Mouse (Mus musculus): ENCODE measurements around the gene Ephb2. TPM values are rescaled to one million over a fixed set of nuclear protein-coding genes. Genes with fewer than 3 reads are reported as not detected.

Ephb2 gene
- total RNA-seq (2018; cell fraction: chromatin; rRNA removed) = 1 to 10 TPM in 1 of 26 experiments, under 1 TPM in 5, not detected in 20; 0.19 to 2.6 (median 0.41) TPM
- total RNA-seq (2018; cell fraction: cytosol; rRNA removed) = under 1 TPM in 22 of 26 experiments, not detected in 4; under 0.01 to 0.28 (median 0.08) TPM
- total RNA-seq (2018; cell fraction: nucleus; rRNA removed) = under 1 TPM in 10 of 26 experiments, not detected in 16; 0.10 to 0.75 (median 0.22) TPM
- polyA plus RNA-seq (2018) = 0.07 to 0.10 TPM in 2 of 3 replicates, not detected in the other

- H3K4me3 ChIP-seq (ENCODE audit: inconsistent target) = no peak within 1 kb of the TSS
- H3K27ac ChIP-seq = no peak within 1 kb of the TSS
- 1% methylated on average over 72 of the region's 88 CpGs for WGBS (ENCODE audit: missing documents)
These were observed at the start of gene Ephb2 for GRCm38 (mm10) chr4:136835621-136836386. TSS of gene Ephb2 (minus strand) at chr4:136835988.

GRCm38 (mm10) chr4:136878601-136879000 lies 42.8 kb upstream of the Ephb2 start:
- Histone ChIP-seq H3K27ac (no peak overlapping the region), H3K4me3 (ENCODE audit: inconsistent target) (no peak overlapping the region), H3K79me2 (ENCODE audit: inconsistent target) (peaks cover 31% of the 10 kb centered on the region), H3K36me3 (ENCODE audit: inconsistent target) (peaks cover 39% of the 10 kb centered on the region)
- WGBS (ENCODE audit: missing documents) = 51% methylated on average over 5 of the region's 5 CpGs

More at GRCm38 (mm10) chr4:136835621-136836386, at the start of gene Ephb2:
- H3K79me2 ChIP-seq (ENCODE audit: inconsistent target) = no peaks in the 10 kb centered on the region
- no peaks in the 10 kb centered on the region for H3K36me3 ChIP-seq (ENCODE audit: inconsistent target)

- Histone ChIP-seq H3K27ac (no peak overlapping the region), H3K79me2 (ENCODE audit: inconsistent target) (peaks cover 26% of the 10 kb centered on the region), H3K4me3 (ENCODE audit: inconsistent target) (no peak overlapping the region), H3K36me3 (ENCODE audit: inconsistent target) (peaks cover 35% of the 10 kb centered on the region)
- 85% methylated on average over 8 of the region's 8 CpGs for WGBS (ENCODE audit: missing documents)
These were observed 42.4 kb upstream of the Ephb2 start for GRCm38 (mm10) chr4:136878171-136878570.

- H3K27ac ChIP-seq = no peak overlapping the region
- no peak overlapping the region for H3K4me3 ChIP-seq (ENCODE audit: inconsistent target)
- 13% methylated on average over 7 of the region's 7 CpGs for WGBS (ENCODE audit: missing documents)
- H3K36me3 ChIP-seq (ENCODE audit: inconsistent target) = peaks cover 23% of the 10 kb centered on the region
- H3K79me2 ChIP-seq (ENCODE audit: inconsistent target) = peaks cover 14% of the 10 kb centered on the region
These were observed 41.2 kb upstream of the Ephb2 start for GRCm38 (mm10) chr4:136876971-136877370.

- whole genome bisulfite sequencing (ENCODE audit: missing documents) = 91% methylated on average over 14 of the region's 14 CpGs
- Histone ChIP-seq H3K79me2 (ENCODE audit: inconsistent target) (no peaks in the 10 kb centered on the region), H3K36me3 (ENCODE audit: inconsistent target) (peaks cover 3% of the 10 kb centered on the region), H3K4me3 (ENCODE audit: inconsistent target) (no peak overlapping the region), H3K27ac (no peak overlapping the region)
These were observed 39.2 kb upstream of the Ephb2 start for GRCm38 (mm10) chr4:136875012-136875411.

GRCm38 (mm10) chr4:136868371-136868770 lies 32.6 kb upstream of the Ephb2 start:
- WGBS (ENCODE audit: missing documents) = 90% methylated on average over 6 of the region's 6 CpGs
- no peaks in the 10 kb centered on the region for H3K79me2 ChIP-seq (ENCODE audit: inconsistent target)
- H3K36me3 ChIP-seq (ENCODE audit: inconsistent target) = no peaks in the 10 kb centered on the region
- no peak overlapping the region for H3K27ac ChIP-seq
- H3K4me3 ChIP-seq (ENCODE audit: inconsistent target) = no peak overlapping the region

GRCm38 (mm10) chr4:136867690-136868345 lies 32.0 kb upstream of the Ephb2 start:
- Histone ChIP-seq H3K79me2 (ENCODE audit: inconsistent target) (no peaks in the 10 kb centered on the region), H3K27ac (no peak overlapping the region)
- 36% methylated on average over 11 of the region's 12 CpGs for WGBS (ENCODE audit: missing documents)

GRCm38 (mm10) chr4:136865531-136865930 lies 29.7 kb upstream of the Ephb2 start:
- 92% methylated on average over 5 of the region's 5 CpGs for WGBS (ENCODE audit: missing documents)

More at GRCm38 (mm10) chr4:136867690-136868345, 32.0 kb upstream of the Ephb2 start:
- Histone ChIP-seq H3K4me3 (ENCODE audit: inconsistent target) (no peak overlapping the region), H3K36me3 (ENCODE audit: inconsistent target) (no peaks in the 10 kb centered on the region)

GRCm38 (mm10) chr4:136864751-136865470 lies 29.1 kb upstream of the Ephb2 start:
- H3K36me3 ChIP-seq (ENCODE audit: inconsistent target) = no peaks in the 10 kb centered on the region
- H3K79me2 ChIP-seq (ENCODE audit: inconsistent target) = no peaks in the 10 kb centered on the region
- no peak overlapping the region for H3K4me3 ChIP-seq (ENCODE audit: inconsistent target)
- no peak overlapping the region for H3K27ac ChIP-seq
- 64% methylated on average over 14 of the region's 15 CpGs for WGBS (ENCODE audit: missing documents)

More at GRCm38 (mm10) chr4:136865531-136865930, 29.7 kb upstream of the Ephb2 start:
- H3K27ac ChIP-seq = no peak overlapping the region
- no peak overlapping the region for H3K4me3 ChIP-seq (ENCODE audit: inconsistent target)
- no peaks in the 10 kb centered on the region for H3K36me3 ChIP-seq (ENCODE audit: inconsistent target)
- H3K79me2 ChIP-seq (ENCODE audit: inconsistent target) = no peaks in the 10 kb centered on the region

- H3K4me3 ChIP-seq (ENCODE audit: inconsistent target) = no peak overlapping the region
- 63% methylated on average over 9 of the region's 9 CpGs for WGBS (ENCODE audit: missing documents)
- no peaks in the 10 kb centered on the region for H3K36me3 ChIP-seq (ENCODE audit: inconsistent target)
- H3K79me2 ChIP-seq (ENCODE audit: inconsistent target) = no peaks in the 10 kb centered on the region
- H3K27ac ChIP-seq = no peak overlapping the region
These were observed 27.7 kb upstream of the Ephb2 start for GRCm38 (mm10) chr4:136863517-136863916.

GRCm38 (mm10) chr4:136862411-136862810 lies 26.6 kb upstream of the Ephb2 start:
- Histone ChIP-seq H3K4me3 (ENCODE audit: inconsistent target) (no peak overlapping the region), H3K36me3 (ENCODE audit: inconsistent target) (no peaks in the 10 kb centered on the region), H3K27ac (no peak overlapping the region), H3K79me2 (ENCODE audit: inconsistent target) (no peaks in the 10 kb centered on the region)
- WGBS (ENCODE audit: missing documents) = 89% methylated on average over 2 of the region's 2 CpGs

- no peaks in the 10 kb centered on the region for H3K36me3 ChIP-seq (ENCODE audit: inconsistent target)
- H3K4me3 ChIP-seq (ENCODE audit: inconsistent target) = no peak overlapping the region
- no peak overlapping the region for H3K27ac ChIP-seq
- 46% methylated on average over 14 of the region's 17 CpGs for WGBS (ENCODE audit: missing documents)
- H3K79me2 ChIP-seq (ENCODE audit: inconsistent target) = no peaks in the 10 kb centered on the region
These were observed 26.0 kb upstream of the Ephb2 start for GRCm38 (mm10) chr4:136861806-136862205.

- Histone ChIP-seq H3K36me3 (ENCODE audit: inconsistent target) (no peaks in the 10 kb centered on the region), H3K27ac (no peak overlapping the region), H3K4me3 (ENCODE audit: inconsistent target) (no peak overlapping the region), H3K79me2 (ENCODE audit: inconsistent target) (no peaks in the 10 kb centered on the region)
- WGBS (ENCODE audit: missing documents) = 87% methylated on average over 7 of the region's 7 CpGs
These were observed 24.2 kb upstream of the Ephb2 start for GRCm38 (mm10) chr4:136860022-136860421.

- 52% methylated on average over 6 of the region's 6 CpGs for WGBS (ENCODE audit: missing documents)
- H3K4me3 ChIP-seq (ENCODE audit: inconsistent target) = no peak overlapping the region
- no peaks in the 10 kb centered on the region for H3K36me3 ChIP-seq (ENCODE audit: inconsistent target)
- H3K79me2 ChIP-seq (ENCODE audit: inconsistent target) = no peaks in the 10 kb centered on the region
- no peak overlapping the region for H3K27ac ChIP-seq
These were observed 19.3 kb upstream of the Ephb2 start for GRCm38 (mm10) chr4:136855081-136855480.
